Mouse (Mus musculus): ENCODE measurements at regions not wholly inside any gene's neighbourhood (a gene's known extent, or its start where the extent isn't known, plus 50 kb on each side); places are given as distances from the start of the nearest gene placed in this dataset.

- Histone ChIP-seq H3K4me2 (replicated peaks) (no peak overlapping the region), H3K27me3 (replicated peaks) (no peaks in the 10 kb centered on the region), H3K9me3 (no peaks in the 10 kb centered on the region), H3K4me3 (no peak overlapping the region), H3K27ac (no peak overlapping the region), H3K36me3 (no peaks in the 10 kb centered on the region), H3K9ac (no peak overlapping the region), H3K4me1 (0 out of 2 replicates have a peak, but pooled peaks cover 4% of the 10 kb centered on the region)
- 54% methylated on average over 1 of the region's 1 CpGs for WGBS
- ATAC-seq (ENCODE audit: low FRiP score, low read depth): no peak
Observed at GRCm38 (mm10) chr7:113105359-113105758, 101.9 kb upstream of the Arntl start.

DNA sequence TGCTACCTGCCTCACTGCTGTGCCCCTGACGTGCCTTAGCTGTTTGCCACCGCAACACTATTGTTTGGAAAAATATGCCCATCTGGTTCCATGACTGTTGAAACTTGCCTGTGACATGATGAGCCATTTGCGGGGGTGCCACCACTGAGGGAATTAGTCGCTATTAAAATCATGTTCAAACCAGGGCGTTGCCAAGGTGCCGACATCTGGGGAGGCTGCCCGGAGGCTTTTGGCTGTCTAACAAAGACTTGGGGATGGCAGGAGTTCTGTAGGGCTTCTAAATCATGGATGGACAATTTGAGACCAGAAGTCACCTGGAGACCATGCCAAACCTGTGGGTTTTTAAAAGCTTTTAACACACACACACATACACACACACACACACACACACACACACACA lies 100.5 kb upstream of the Arntl start:
- no peaks in the 10 kb centered on the region for H3K27me3 ChIP-seq (replicated peaks)
- no peaks in the 10 kb centered on the region for H3K36me3 ChIP-seq
- H3K9ac ChIP-seq: no peak overlapping the region
- H3K4me1 ChIP-seq: 0 out of 2 replicates have a peak, but pooled peaks cover 4% of the 10 kb centered on the region
- no peak for ATAC-seq (ENCODE audit: low FRiP score, low read depth)
- WGBS: 86% methylated on average over 7 of the region's 7 CpGs
- H3K27ac ChIP-seq: no peak overlapping the region
- H3K4me2 ChIP-seq (replicated peaks): no peak overlapping the region
- no peaks in the 10 kb centered on the region for H3K9me3 ChIP-seq
- H3K4me3 ChIP-seq: no peak overlapping the region

GRCm38 (mm10) chr7:113107965-113108364 lies 99.3 kb upstream of the Arntl start:
- Histone ChIP-seq H3K36me3 (no peaks in the 10 kb centered on the region), H3K4me3 (no peak overlapping the region), H3K4me1 (0 out of 2 replicates have a peak, but pooled peaks cover 4% of the 10 kb centered on the region), H3K9ac (no peak overlapping the region), H3K4me2 (replicated peaks) (no peak overlapping the region), H3K27ac (no peak overlapping the region), H3K27me3 (replicated peaks) (no peaks in the 10 kb centered on the region), H3K9me3 (no peaks in the 10 kb centered on the region)
- no peak for ATAC-seq (ENCODE audit: low FRiP score, low read depth)
- 81% methylated on average over 5 of the region's 5 CpGs for whole genome bisulfite sequencing

- H3K36me3 ChIP-seq: no peaks in the 10 kb centered on the region
- 84% methylated on average over 7 of the region's 7 CpGs for WGBS
- H3K4me2 ChIP-seq (replicated peaks): no peak overlapping the region
- H3K27ac ChIP-seq: no peak overlapping the region
- no peak overlapping the region for H3K9ac ChIP-seq
- H3K9me3 ChIP-seq: no peaks in the 10 kb centered on the region
- H3K4me1 ChIP-seq: 0 out of 2 replicates have a peak, but pooled peaks cover 4% of the 10 kb centered on the region
- no peak overlapping the region for H3K4me3 ChIP-seq
- no peaks in the 10 kb centered on the region for H3K27me3 ChIP-seq (replicated peaks)
- no peak for ATAC-seq (ENCODE audit: low FRiP score, low read depth)
Observed at GRCm38 (mm10) chr7:113108442-113109000, 98.7 kb upstream of the Arntl start.

DNA sequence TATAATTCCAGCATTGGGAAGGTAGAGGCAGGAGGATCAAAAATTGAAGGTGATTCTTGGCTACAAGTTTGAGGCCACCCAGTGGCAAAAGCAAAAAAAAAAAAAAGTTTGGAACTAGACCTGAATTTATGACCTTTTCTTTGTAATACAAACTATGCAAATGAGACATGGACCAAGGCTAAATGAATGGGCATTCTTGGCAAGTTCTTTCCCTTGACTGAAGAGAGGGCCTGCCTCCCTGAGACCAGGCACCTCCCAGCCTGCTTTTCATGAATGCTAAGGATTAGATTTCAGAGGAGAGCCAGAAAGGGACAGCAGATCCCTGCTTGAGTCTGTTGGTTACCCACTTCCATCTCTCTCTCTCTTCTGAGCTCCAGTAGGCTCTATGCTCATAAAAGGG lies 97.8 kb upstream of the Arntl start:
- no peak overlapping the region for H3K27ac ChIP-seq
- H3K9ac ChIP-seq: no peak overlapping the region
- H3K36me3 ChIP-seq: no peaks in the 10 kb centered on the region
- H3K4me3 ChIP-seq: no peak overlapping the region
- no peak for ATAC-seq (ENCODE audit: low FRiP score, low read depth)
- H3K4me1 ChIP-seq: 0 out of 2 replicates have a peak, but pooled peaks cover 4% of the 10 kb centered on the region
- no peak overlapping the region for H3K4me2 ChIP-seq (replicated peaks)
- H3K9me3 ChIP-seq: no peaks in the 10 kb centered on the region
- no peaks in the 10 kb centered on the region for H3K27me3 ChIP-seq (replicated peaks)

DNA sequence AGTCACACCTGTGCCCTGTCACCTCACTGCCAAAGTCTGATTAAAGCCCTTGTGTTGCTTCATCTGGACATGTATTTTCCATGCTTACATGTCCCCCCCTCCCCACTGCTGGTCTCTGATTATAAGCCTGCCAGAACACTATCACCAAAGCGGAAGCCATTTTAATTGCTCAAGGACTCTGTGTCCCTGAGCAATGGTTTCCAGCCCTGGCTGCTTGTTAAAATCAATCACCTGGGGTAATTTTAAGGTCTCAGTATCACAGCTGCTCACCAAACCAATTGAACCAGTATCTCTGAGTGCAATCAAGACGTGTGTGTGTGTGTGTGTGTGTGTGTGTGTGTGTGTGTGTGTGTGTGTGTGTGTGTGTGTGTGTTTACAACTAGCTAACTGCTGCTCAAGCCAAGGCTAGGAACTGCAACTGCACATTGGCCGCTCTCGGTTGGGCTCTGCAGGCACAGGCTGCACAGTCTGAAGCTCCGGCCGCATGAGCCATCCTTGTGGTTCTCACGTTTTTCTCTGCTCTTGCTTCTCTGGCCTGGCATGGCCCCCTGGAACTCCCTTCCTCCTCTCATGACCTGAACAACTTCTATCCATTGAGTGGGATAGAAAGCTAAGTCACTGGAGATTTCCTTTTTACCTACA lies 96.3 kb upstream of the Arntl start:
- no peak for ATAC-seq (ENCODE audit: low FRiP score, low read depth)
- no peak overlapping the region for H3K4me3 ChIP-seq
- no peaks in the 10 kb centered on the region for H3K9me3 ChIP-seq
- H3K27me3 ChIP-seq (replicated peaks): no peaks in the 10 kb centered on the region
- WGBS: 79% methylated on average over 7 of the region's 7 CpGs
- H3K4me1 ChIP-seq: 0 out of 2 replicates have a peak, but pooled peaks cover 4% of the 10 kb centered on the region
- H3K9ac ChIP-seq: no peak overlapping the region
- no peak overlapping the region for H3K27ac ChIP-seq
- no peak overlapping the region for H3K4me2 ChIP-seq (replicated peaks)
- no peaks in the 10 kb centered on the region for H3K36me3 ChIP-seq

DNA sequence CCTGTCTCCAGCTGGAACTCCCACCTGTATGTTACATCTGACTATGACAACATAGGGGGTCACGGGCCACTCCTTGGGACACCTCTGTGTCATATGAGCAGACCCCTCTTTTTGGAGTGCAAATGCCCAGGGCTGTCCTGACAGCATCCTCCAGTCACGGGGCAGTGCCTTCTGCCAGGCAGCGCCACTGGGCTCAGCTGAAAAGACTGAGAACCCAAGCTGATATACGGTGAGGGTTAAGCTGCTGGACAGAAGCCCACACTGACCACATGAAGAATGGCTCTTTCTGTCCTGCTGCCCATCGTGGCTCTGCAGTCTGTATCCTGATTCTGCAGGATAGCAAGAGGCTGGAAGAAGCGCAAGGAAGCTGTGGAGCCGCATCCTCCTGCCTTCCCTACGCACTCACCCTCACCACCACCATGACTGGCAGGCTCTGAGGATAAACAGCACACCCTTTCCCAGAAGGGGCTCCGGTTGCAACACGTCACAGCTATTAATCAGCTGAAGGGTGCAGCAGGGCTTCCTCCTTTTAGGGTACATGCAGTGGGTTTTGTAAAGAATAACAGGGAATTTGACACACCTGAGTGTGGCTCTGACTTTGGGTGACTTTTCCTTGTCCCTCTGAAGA lies 93.9 kb upstream of the Arntl start:
- no peak overlapping the region for H3K27ac ChIP-seq
- no peaks in the 10 kb centered on the region for H3K9me3 ChIP-seq
- no peak for ATAC-seq (ENCODE audit: low FRiP score, low read depth)
- no peaks in the 10 kb centered on the region for H3K36me3 ChIP-seq
- no peak overlapping the region for H3K4me3 ChIP-seq
- no peaks in the 10 kb centered on the region for H3K27me3 ChIP-seq (replicated peaks)
- 72% methylated on average over 10 of the region's 10 CpGs for WGBS
- H3K9ac ChIP-seq: no peak overlapping the region
- H3K4me1 ChIP-seq: 0 out of 2 replicates have a peak, but pooled peaks cover 4% of the 10 kb centered on the region
- H3K4me2 ChIP-seq (replicated peaks): no peak overlapping the region

- H3K9ac ChIP-seq: no peak overlapping the region
- H3K9me3 ChIP-seq: no peaks in the 10 kb centered on the region
- WGBS: 87% methylated on average over 4 of the region's 4 CpGs
- no peaks in the 10 kb centered on the region for H3K27me3 ChIP-seq (replicated peaks)
- H3K36me3 ChIP-seq: no peaks in the 10 kb centered on the region
- H3K4me3 ChIP-seq: no peak overlapping the region
- no peak overlapping the region for H3K4me2 ChIP-seq (replicated peaks)
- H3K4me1 ChIP-seq: no peaks in the 10 kb centered on the region
- no peak for ATAC-seq (ENCODE audit: low FRiP score, low read depth)
- H3K27ac ChIP-seq: no peak overlapping the region
Observed at GRCm38 (mm10) chr7:113117599-113117998, 89.7 kb upstream of the Arntl start.

DNA sequence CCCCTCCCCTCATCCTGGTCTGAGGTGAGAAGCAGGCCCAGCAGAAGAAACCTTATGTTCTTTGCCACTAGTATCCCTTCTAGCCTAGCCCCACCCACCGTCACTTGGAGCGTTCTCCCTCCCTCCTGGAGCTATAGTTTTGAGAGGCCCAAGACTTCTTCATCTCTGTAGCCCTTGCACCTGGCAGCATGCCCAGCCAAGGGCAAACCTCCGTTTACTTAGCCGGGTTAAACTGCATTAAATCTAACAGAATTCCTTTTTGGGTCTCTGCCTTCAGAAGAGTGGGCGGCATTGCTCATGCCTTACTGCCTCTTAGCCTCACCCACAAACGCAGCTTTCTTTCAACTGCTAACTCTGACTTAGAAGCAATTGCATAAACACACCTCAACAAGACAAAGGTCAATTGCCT lies 85.3 kb upstream of the Arntl start:
- Histone ChIP-seq H3K4me2 (replicated peaks) (no peak overlapping the region), H3K36me3 (no peaks in the 10 kb centered on the region), H3K27me3 (replicated peaks) (no peaks in the 10 kb centered on the region), H3K9ac (no peak overlapping the region), H3K27ac (no peak overlapping the region), H3K9me3 (no peaks in the 10 kb centered on the region), H3K4me1 (no peaks in the 10 kb centered on the region), H3K4me3 (no peak overlapping the region)
- 54% methylated on average over 6 of the region's 6 CpGs for WGBS
- no peak for ATAC-seq (ENCODE audit: low FRiP score, low read depth)

GRCm38 (mm10) chr7:113126010-113126409 lies 81.3 kb upstream of the Arntl start:
- Histone ChIP-seq H3K4me2 (replicated peaks) (no peak overlapping the region), H3K4me1 (no peaks in the 10 kb centered on the region), H3K4me3 (no peak overlapping the region), H3K27ac (no peak overlapping the region), H3K36me3 (no peaks in the 10 kb centered on the region), H3K9me3 (no peaks in the 10 kb centered on the region), H3K9ac (no peak overlapping the region), H3K27me3 (replicated peaks) (no peaks in the 10 kb centered on the region)
- WGBS: 68% methylated on average over 1 of the region's 1 CpGs
- ATAC-seq (ENCODE audit: low FRiP score, low read depth): no peak

GRCm38 (mm10) chr7:113130552-113130951 lies 76.7 kb upstream of the Arntl start:
- Histone ChIP-seq H3K27ac (no peak overlapping the region), H3K4me2 (replicated peaks) (no peak overlapping the region), H3K27me3 (replicated peaks) (no peaks in the 10 kb centered on the region), H3K9ac (no peak overlapping the region), H3K4me3 (no peak overlapping the region), H3K9me3 (no peaks in the 10 kb centered on the region), H3K36me3 (no peaks in the 10 kb centered on the region), H3K4me1 (no peaks in the 10 kb centered on the region)
- WGBS: 64% methylated on average over 6 of the region's 6 CpGs
- no peak for ATAC-seq (ENCODE audit: low FRiP score, low read depth)

- Histone ChIP-seq H3K36me3 (no peaks in the 10 kb centered on the region), H3K4me1 (no peaks in the 10 kb centered on the region), H3K4me3 (no peak overlapping the region), H3K9ac (no peak overlapping the region), H3K27ac (no peak overlapping the region), H3K9me3 (no peaks in the 10 kb centered on the region), H3K27me3 (replicated peaks) (no peaks in the 10 kb centered on the region), H3K4me2 (replicated peaks) (no peak overlapping the region)
- 7% methylated on average over 6 of the region's 6 CpGs for WGBS
- no peak for ATAC-seq (ENCODE audit: low FRiP score, low read depth)
Observed at GRCm38 (mm10) chr7:113131945-113132538, 75.2 kb upstream of the Arntl start.

Measured in neural tube, embryonic 12.5 days (tissue).